Comparison of ENCODE assay signal across 25 mouse cellular contexts in genomic region chrX:163982129-163982528, GRCm38 (mm10). TPM values are rescaled to one million over a fixed set of nuclear protein-coding genes. Genes with fewer than 3 reads are reported as not detected.
DNase-seq lines count a peak whose midpoint lies in the region; ATAC-seq lines count a peak whose summit lies in the region.
"Had no signal": no experiment of that assay in that cellular context is flagged by ENCODE, and none has a peak within 500 bp of the region (broad histone marks: within the 10 kb centered on the region; RNA-seq: fewer than 3 reads in every experiment).

No protein-coding gene starts in this region.

- no peak for DNase-seq in embryonic facial prominence, embryonic 14.5 days (ENCODE audit: low spot score)
- DNase-seq in embryonic facial prominence, embryonic 10.5 days (ENCODE audit: low spot score) = no peak
- DNase-seq in limb, embryonic 11.5 days (ENCODE audit: low spot score) = no peak
- DNase-seq in limb, embryonic 10.5 days (ENCODE audit: low spot score) = no peak
- DNase-seq in forelimb bud, embryonic 11.5 days (ENCODE audit: low read depth, low spot score) = peak; percentile 28
- no peak for DNase-seq in cerebellum, postnatal 14 days
- DNase-seq: adrenal gland, postnatal 10 days; adrenal gland, postnatal 25 days; B cell, adult 2 months; cerebellum, adult 11 months; cerebellum, adult 18-20 months; cerebellum, adult 8-10 months; cerebellum, adult 9-11 months; cerebellum, postnatal 25 days had no signal

- peaks cover 5% of the 10 kb centered on the region; the same call in 1 of the 2 replicates for H3K27me3 ChIP-seq in embryonic facial prominence, embryonic 14.5 days (replicated peaks; ENCODE audit: control insufficient read depth, insufficient read depth, low read length)
- H3K27me3 ChIP-seq in embryonic facial prominence, embryonic 10.5 days (replicated peaks; ENCODE audit: low read depth, poor library complexity, severe bottlenecking) = peaks cover 56% of the 10 kb centered on the region
- peaks cover 5% of the 10 kb centered on the region; the same call in 1 of the 2 replicates for H3K27me3 ChIP-seq in limb, embryonic 11.5 days (ENCODE audit: control insufficient read depth, insufficient read depth, low read length)
- H3K27me3 ChIP-seq in limb, embryonic 10.5 days (ENCODE audit: low read depth, poor library complexity, severe bottlenecking) = peaks cover 69% of the 10 kb centered on the region
- H3K27me3 ChIP-seq in limb, embryonic 13.5 days = peaks cover 9% of the 10 kb centered on the region; the same call in 1 of the 2 replicates
- H3K27me3 ChIP-seq: CH12.LX, Patski had no signal

- no peaks in the 10 kb centered on the region for H3K36me3 ChIP-seq in embryonic facial prominence, embryonic 14.5 days (ENCODE audit: control insufficient read depth, insufficient read depth, low read length)
- no peaks in the 10 kb centered on the region for H3K36me3 ChIP-seq in embryonic facial prominence, embryonic 10.5 days (replicated peaks)
- no peaks in the 10 kb centered on the region for H3K36me3 ChIP-seq in limb, embryonic 11.5 days (ENCODE audit: control insufficient read depth, insufficient read depth, low read length)
- no peaks in the 10 kb centered on the region for H3K36me3 ChIP-seq in limb, embryonic 10.5 days
- 0 out of 2 replicates have a peak, but pooled peaks cover 2% of the 10 kb centered on the region for H3K36me3 ChIP-seq in limb, embryonic 13.5 days
- H3K36me3 ChIP-seq: embryonic facial prominence, embryonic 13.5 days; forebrain, embryonic 12.5 days; G1E had no signal

- WGBS in embryonic facial prominence, embryonic 14.5 days = 69% methylated on average over 6 of the region's 6 CpGs
- WGBS in embryonic facial prominence, embryonic 10.5 days = 79% methylated on average over 6 of the region's 6 CpGs
- 64% methylated on average over 6 of the region's 6 CpGs for WGBS in limb, embryonic 11.5 days
- WGBS in limb, embryonic 10.5 days = 85% methylated on average over 6 of the region's 6 CpGs
- 54% methylated on average over 6 of the region's 6 CpGs for WGBS in limb, embryonic 13.5 days

- no peaks in the 10 kb centered on the region for H3K4me1 ChIP-seq in embryonic facial prominence, embryonic 14.5 days (ENCODE audit: control insufficient read depth, insufficient read depth, low read length)
- no peaks in the 10 kb centered on the region for H3K4me1 ChIP-seq in embryonic facial prominence, embryonic 10.5 days
- H3K4me1 ChIP-seq in limb, embryonic 11.5 days (ENCODE audit: control insufficient read depth, insufficient read depth, low read length) = no peaks in the 10 kb centered on the region
- no peaks in the 10 kb centered on the region for H3K4me1 ChIP-seq in limb, embryonic 10.5 days
- no peaks in the 10 kb centered on the region for H3K4me1 ChIP-seq in limb, embryonic 13.5 days
- H3K4me1 ChIP-seq: embryonic facial prominence, embryonic 13.5 days; forebrain, embryonic 12.5 days had no signal

- no peak overlapping the region for H3K4me2 ChIP-seq in embryonic facial prominence, embryonic 14.5 days (ENCODE audit: low read depth, low read length)
- H3K4me2 ChIP-seq in limb, embryonic 11.5 days (ENCODE audit: low read depth, severe bottlenecking) = no peak overlapping the region
- H3K4me2 ChIP-seq in limb, embryonic 13.5 days (replicated peaks) = no peak overlapping the region
- H3K4me2 ChIP-seq: embryonic facial prominence, embryonic 13.5 days; forebrain, embryonic 12.5 days had no signal

- H3K27ac ChIP-seq in embryonic facial prominence, embryonic 14.5 days (replicated peaks; ENCODE audit: low read depth, low read length) = no peak overlapping the region
- no peak overlapping the region for H3K27ac ChIP-seq in embryonic facial prominence, embryonic 10.5 days (replicated peaks)
- H3K27ac ChIP-seq in limb, embryonic 11.5 days (replicated peaks; ENCODE audit: low read depth, low read length) = no peak overlapping the region
- no peak overlapping the region for H3K27ac ChIP-seq in limb, embryonic 10.5 days
- H3K27ac ChIP-seq in limb, embryonic 13.5 days = peak overlapping the region; percentile 73; the same call in 1 of the 2 replicates
- H3K27ac ChIP-seq: embryonic facial prominence, embryonic 13.5 days; forebrain, embryonic 12.5 days had no signal

- H3K9ac ChIP-seq in embryonic facial prominence, embryonic 14.5 days (ENCODE audit: low read depth, low read length) = no peak overlapping the region
- H3K9ac ChIP-seq in limb, embryonic 11.5 days (ENCODE audit: low read length) = no peak overlapping the region
- no peak overlapping the region for H3K9ac ChIP-seq in limb, embryonic 13.5 days
- H3K9ac ChIP-seq: embryonic facial prominence, embryonic 13.5 days; forebrain, embryonic 12.5 days had no signal

- 0 out of 2 replicates have a peak, but pooled peaks have one; percentile 37 for ATAC-seq in embryonic facial prominence, embryonic 14.5 days (ENCODE audit: low read depth)
- ATAC-seq in limb, embryonic 11.5 days (ENCODE audit: insufficient number of reproducible peaks, low FRiP score, low TSS enrichment, low read depth) = peak; percentile 31; the same call in 1 of the 2 replicates
- ATAC-seq in limb, embryonic 13.5 days (ENCODE audit: low FRiP score, low read depth) = peak; percentile 72; the same call in 1 of the 2 replicates
- no peak for ATAC-seq in monocyte, adult 5-6 weeks (replicated peaks; ENCODE audit: insufficient number of reproducible peaks, low FRiP score, low TSS enrichment, poor library complexity, severe bottlenecking)
- ATAC-seq: activated CD4-positive, CD25-positive, alpha-beta regulatory T cell, adult 4 months; CD4-positive, CD25-positive, alpha-beta regulatory T cell, adult 4 months; forebrain, embryonic 14.5 days; forebrain, embryonic 16.5 days; Patski had no signal

- no peak overlapping the region for H3K4me3 ChIP-seq in embryonic facial prominence, embryonic 14.5 days (ENCODE audit: low read depth, low read length)
- H3K4me3 ChIP-seq in embryonic facial prominence, embryonic 10.5 days = no peak overlapping the region
- H3K4me3 ChIP-seq in limb, embryonic 11.5 days (ENCODE audit: low read depth, low read length) = no peak overlapping the region
- no peak overlapping the region for H3K4me3 ChIP-seq in limb, embryonic 10.5 days
- H3K4me3 ChIP-seq in limb, embryonic 13.5 days = no peak overlapping the region
- H3K4me3 ChIP-seq: embryonic facial prominence, embryonic 13.5 days; forebrain, embryonic 12.5 days had no signal

- H3K9me3 ChIP-seq in embryonic facial prominence, embryonic 14.5 days (ENCODE audit: control insufficient read depth, low read length) = no peaks in the 10 kb centered on the region
- H3K9me3 ChIP-seq in embryonic facial prominence, embryonic 10.5 days = no peaks in the 10 kb centered on the region
- H3K9me3 ChIP-seq in limb, embryonic 11.5 days (ENCODE audit: control insufficient read depth, low read length) = no peaks in the 10 kb centered on the region
- no peaks in the 10 kb centered on the region for H3K9me3 ChIP-seq in limb, embryonic 10.5 days (replicated peaks)
- H3K9me3 ChIP-seq in limb, embryonic 13.5 days = no peaks in the 10 kb centered on the region
- H3K9me3 ChIP-seq: embryonic facial prominence, embryonic 13.5 days; forebrain, embryonic 12.5 days; G1E had no signal

RNA-seq across cellular contexts. Expression of gene Zrsr2, which starts 23.7 kb away (rescaled TPM):
- polyA plus RNA-seq in embryonic facial prominence, embryonic 14.5 days (2014; fragmentation: Nextera tagmentation; extraction: Ambion mirVana) = 43.0 and 44.2 TPM in 2 replicates
- polyA plus RNA-seq in embryonic facial prominence, embryonic 10.5 days (2016; fragmentation: Nextera tagmentation; extraction: Ambion mirVana) = 67.8 and 82.6 TPM in 2 replicates
- 75.5 and 76.6 TPM in 2 replicates for polyA plus RNA-seq in limb, embryonic 11.5 days (2014; fragmentation: Nextera tagmentation; extraction: Ambion mirVana)
- polyA plus RNA-seq in limb, embryonic 10.5 days (2016; fragmentation: Nextera tagmentation; extraction: Ambion mirVana) = 68.1 and 70.2 TPM in 2 replicates
- polyA plus RNA-seq in limb, embryonic 13.5 days (2015; fragmentation: Nextera tagmentation; extraction: Ambion mirVana) = 66.5 and 75.1 TPM in 2 replicates
- 45.9 to 89.8 TPM (median 70.6 TPM) in 3 replicates for total RNA-seq in monocyte, adult 5-6 weeks (2017)

RNA-seq across cellular contexts. Expression of gene Car5b, which starts 45.7 kb away (rescaled TPM):
- polyA plus RNA-seq in embryonic facial prominence, embryonic 14.5 days (2014; fragmentation: Nextera tagmentation; extraction: Ambion mirVana) = 0.47 and 0.50 TPM in 2 replicates
- 0.34 TPM in 2 replicates for polyA plus RNA-seq in embryonic facial prominence, embryonic 10.5 days (2016; fragmentation: Nextera tagmentation; extraction: Ambion mirVana)
- 0.72 and 1.0 TPM in 2 replicates for polyA plus RNA-seq in limb, embryonic 11.5 days (2014; fragmentation: Nextera tagmentation; extraction: Ambion mirVana)
- polyA plus RNA-seq in limb, embryonic 10.5 days (2016; fragmentation: Nextera tagmentation; extraction: Ambion mirVana) = 0.19 and 0.34 TPM in 2 replicates
- polyA plus RNA-seq in limb, embryonic 13.5 days (2015; fragmentation: Nextera tagmentation; extraction: Ambion mirVana) = 1.0 TPM in 2 replicates
- 11.9 to 28.9 TPM (median 12.2 TPM) in 3 replicates for total RNA-seq in monocyte, adult 5-6 weeks (2017)
- polyA plus RNA-seq: G1E had no signal
